Comparison of ENCODE assay signal across 10 mouse cellular contexts in the genomic region with DNA sequence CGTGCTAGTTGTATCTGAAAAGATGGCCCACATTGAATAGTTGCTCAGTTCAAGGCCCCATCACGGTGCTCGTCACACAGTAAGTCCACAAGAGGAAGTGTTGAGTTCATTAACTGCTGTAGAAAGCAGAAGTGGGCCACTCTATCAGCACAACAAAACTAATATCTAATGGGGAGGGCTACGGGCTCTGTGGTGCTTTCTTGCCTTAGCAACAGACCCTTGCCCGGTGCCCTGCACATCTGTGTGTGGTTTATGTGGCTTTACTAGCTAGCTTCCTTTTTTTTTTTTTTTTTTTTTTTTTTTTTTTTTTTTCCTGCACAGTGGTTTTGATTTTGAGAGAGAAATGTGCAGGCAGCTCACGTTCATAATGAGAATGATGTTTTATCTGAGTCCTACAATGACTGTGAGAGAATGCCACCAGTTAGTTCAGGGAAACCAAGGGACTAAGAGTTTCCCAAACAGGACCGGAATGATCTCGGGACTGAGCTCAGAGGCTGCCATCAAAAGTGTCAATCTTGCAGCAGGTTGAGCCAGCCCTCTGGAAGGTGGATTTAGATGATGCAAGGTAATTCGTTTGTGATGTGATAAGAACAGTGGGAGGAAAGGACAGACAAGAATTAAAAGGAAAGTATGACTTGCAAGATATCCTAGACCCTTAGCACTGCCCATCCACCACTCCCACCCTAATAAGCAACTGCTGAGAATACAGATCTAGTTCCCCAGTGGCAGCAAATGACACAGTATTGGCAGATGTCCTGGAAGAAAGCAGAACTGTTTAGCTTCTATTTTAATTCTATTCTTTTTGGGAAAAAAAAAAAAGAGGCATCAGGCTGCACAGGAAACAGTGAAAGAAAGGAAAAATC. TPM values are rescaled to one million over a fixed set of nuclear protein-coding genes. Genes with fewer than 3 reads are reported as not detected.
DNase-seq lines count a peak whose midpoint lies in the region; ATAC-seq and TF ChIP-seq lines count a peak whose summit lies in the region.
"Had no signal": no experiment of that assay in that cellular context is flagged by ENCODE, and none has a peak within 500 bp of the region (broad histone marks: within the 10 kb centered on the region; RNA-seq: fewer than 3 reads in every experiment).

No protein-coding gene starts in this region.

- H3K9me3 ChIP-seq in G1E (replicated peaks), result no peaks in the 10 kb centered on the region
- H3K9me3 ChIP-seq in liver, embryonic 16.5 days (replicated peaks; ENCODE audit: control insufficient read depth, low read length), result no peaks in the 10 kb centered on the region
- H3K9me3 ChIP-seq: forebrain, embryonic 15.5 days; limb, embryonic 15.5 days had no signal

- TF ChIP-seq POLR2A in kidney, adult 2 months (IDR thresholded peaks at IDR 0.05; ENCODE audit: low read depth, low read length), result no peak
- no peak for TF ChIP-seq POLR2A in spleen, adult 2 months (IDR thresholded peaks at IDR 0.05; ENCODE audit: low read depth, low read length)

- H3K9ac ChIP-seq in liver, embryonic 16.5 days (ENCODE audit: low read depth, low read length), result no peak overlapping the region
- H3K9ac ChIP-seq: forebrain, embryonic 15.5 days; limb, embryonic 15.5 days had no signal

- no peak overlapping the region for H3K4me2 ChIP-seq in liver, embryonic 16.5 days (ENCODE audit: low read depth, low read length)
- H3K4me2 ChIP-seq: forebrain, embryonic 15.5 days; limb, embryonic 15.5 days had no signal

- no peak overlapping the region for H3K4me3 ChIP-seq in kidney, adult 2 months (ENCODE audit: insufficient read depth, low read depth, low read length)
- H3K4me3 ChIP-seq in G1E (ENCODE audit: low read depth, low read length), result no peak overlapping the region
- no peak overlapping the region for H3K4me3 ChIP-seq in liver, embryonic 16.5 days (ENCODE audit: low read depth, low read length)
- H3K4me3 ChIP-seq in spleen, adult 2 months (ENCODE audit: extremely low read depth, insufficient read depth, insufficient read length), result peak overlapping the region; percentile 31; the same call in 1 of the 2 replicates
- H3K4me3 ChIP-seq: forebrain, embryonic 15.5 days; limb, embryonic 15.5 days had no signal

- intact Hi-C loops in left cerebral cortex, postnatal 36 days (cut with DNase I), result no loop called here

- no peak overlapping the region for H3K27ac ChIP-seq in kidney, adult 2 months (ENCODE audit: insufficient read depth, low read depth, low read length)
- 0 out of 2 replicates have a peak overlapping the region, but pooled peaks have one; percentile 24 for H3K27ac ChIP-seq in liver, embryonic 16.5 days (ENCODE audit: low read length)
- peak overlapping the region; percentile 86 for H3K27ac ChIP-seq in spleen, adult 2 months (ENCODE audit: insufficient read depth, low read length)
- H3K27ac ChIP-seq: forebrain, embryonic 15.5 days; limb, embryonic 15.5 days had no signal

- no peaks in the 10 kb centered on the region for H3K36me3 ChIP-seq in kidney, adult 2 months (ENCODE audit: control insufficient read depth, insufficient read depth, low read length)
- no peaks in the 10 kb centered on the region for H3K36me3 ChIP-seq in G1E (replicated peaks)
- H3K36me3 ChIP-seq in liver, embryonic 16.5 days (ENCODE audit: control insufficient read depth, insufficient read depth), result no peaks in the 10 kb centered on the region
- H3K36me3 ChIP-seq in spleen, adult 2 months (ENCODE audit: control insufficient read depth, insufficient read depth, low read length), result no peaks in the 10 kb centered on the region
- H3K36me3 ChIP-seq: forebrain, embryonic 15.5 days; limb, embryonic 15.5 days had no signal

- 77% methylated on average over 9 of the region's 9 CpGs for WGBS in kidney, adult 2 months
- 11% methylated on average over 9 of the region's 9 CpGs for whole genome bisulfite sequencing in liver, embryonic 16.5 days (ENCODE audit: insufficient replicate concordance)
- WGBS in spleen, adult 2 months, result 3% methylated on average over 9 of the region's 9 CpGs

- TF ChIP-seq CTCF in kidney, adult 2 months (conservative IDR thresholded peaks at IDR 0.05; ENCODE audit: insufficient read depth, insufficient read length, low read depth, low read length), result no peak
- no peak for TF ChIP-seq CTCF in G1E (IDR thresholded peaks at IDR 0.05; ENCODE audit: low read depth, low read length)
- no peak for TF ChIP-seq CTCF in spleen, adult 2 months (IDR thresholded peaks at IDR 0.05; ENCODE audit: extremely low read depth, insufficient read depth, insufficient read length, insufficient replicate concordance)

- DNase-seq in kidney, adult 2 months, result peak; percentile 31
- no peak for DNase-seq in kidney, postnatal 25 days
- no peak for DNase-seq in G1E (ENCODE audit: low spot score)
- peak; percentile 79 to 90 for DNase-seq in spleen, adult 2 months (ENCODE audit: low read depth in 1 of 2, low spot score in 2 of 2)
- DNase-seq in urinary bladder, postnatal 25 days (ENCODE audit: low spot score), result no peak
- DNase-seq in yolk sac, embryonic 10.5 days (ENCODE audit: low spot score), result no peak
- DNase-seq in left cerebral cortex, postnatal 36 days (ENCODE audit: low spot score in 2 of 2), result no peak

- no peaks in the 10 kb centered on the region for H3K27me3 ChIP-seq in kidney, adult 2 months (replicated peaks; ENCODE audit: control insufficient read depth, insufficient read depth, low read length)
- H3K27me3 ChIP-seq in G1E (ENCODE audit: insufficient read depth, low read length), result no peaks in the 10 kb centered on the region
- no peaks in the 10 kb centered on the region for H3K27me3 ChIP-seq in liver, embryonic 16.5 days (ENCODE audit: control insufficient read depth, insufficient read depth, low read depth, low read length)
- no peaks in the 10 kb centered on the region for H3K27me3 ChIP-seq in spleen, adult 2 months (ENCODE audit: control insufficient read depth, insufficient read depth, low read length)
- H3K27me3 ChIP-seq: forebrain, embryonic 15.5 days; limb, embryonic 15.5 days had no signal

- peak; percentile 82 for ATAC-seq in G1E (ENCODE audit: extremely low read depth, insufficient number of reproducible peaks, low FRiP score, poor library complexity, severe bottlenecking)
- peak; percentile 41; the same call in 1 of the 2 replicates for ATAC-seq in liver, embryonic 16.5 days (ENCODE audit: low read depth)
- ATAC-seq: forebrain, embryonic 15.5 days had no signal

- no peaks in the 10 kb centered on the region for H3K4me1 ChIP-seq in kidney, adult 2 months (ENCODE audit: control insufficient read depth, insufficient read depth, low read length)
- peaks cover 10% of the 10 kb centered on the region for H3K4me1 ChIP-seq in G1E (ENCODE audit: insufficient read depth, low read depth, low read length)
- H3K4me1 ChIP-seq in liver, embryonic 16.5 days (ENCODE audit: control insufficient read depth, low read depth, low read length), result peaks cover 2% of the 10 kb centered on the region; the same call in 1 of the 2 replicates
- H3K4me1 ChIP-seq in spleen, adult 2 months (ENCODE audit: control insufficient read depth, insufficient read depth, insufficient read length), result peaks cover 43% of the 10 kb centered on the region

RNA-seq across cellular contexts. Expression of a gene that starts 55.6 kb away (rescaled TPM):
- 9.1 and 10.1 TPM in 2 replicates for polyA plus RNA-seq in kidney, adult 2 months (2012; rRNA removed)
- total RNA-seq in G1E (2014; fragmentation: Nextera tagmentation), result 3.0 and 4.1 TPM in 2 replicates
- 4.0 and 6.8 TPM in 2 replicates for total RNA-seq in G1E (2017)
- 0.12 and 0.24 TPM in 2 replicates for polyA plus RNA-seq in G1E (2012)
- 16.7 and 21.1 TPM in 2 replicates for polyA plus RNA-seq in liver, embryonic 16.5 days (2015; fragmentation: Nextera tagmentation; extraction: Ambion mirVana)
- 30.5 and 33.1 TPM in 2 replicates for polyA plus RNA-seq in spleen, adult 2 months (2012; rRNA removed)
- total RNA-seq in left cerebral cortex, postnatal 36 days (2021), result 10 to 100 TPM; 15.5 to 17.3 TPM

Comparison
In these comparisons a context has a peak if more than half of its experiments do, and no peak if none do; other contexts are left out.
1. DNase-seq: peak in kidney, adult 2 months (single experiment) and spleen, adult 2 months (2 of 2); none in kidney, postnatal 25 days (0 of 2), G1E (single experiment), urinary bladder, postnatal 25 days (single experiment), yolk sac, embryonic 10.5 days (single experiment) and left cerebral cortex, postnatal 36 days (0 of 2).